Mouse (Mus musculus): ENCODE data around the gene Ascl3. TPM values are rescaled to one million over a fixed set of nuclear protein-coding genes. Genes with fewer than 3 reads are reported as not detected.

The Ascl3 gene
- polyA plus RNA-seq, 1 experiment from 2014 or later = not detected

DNA sequence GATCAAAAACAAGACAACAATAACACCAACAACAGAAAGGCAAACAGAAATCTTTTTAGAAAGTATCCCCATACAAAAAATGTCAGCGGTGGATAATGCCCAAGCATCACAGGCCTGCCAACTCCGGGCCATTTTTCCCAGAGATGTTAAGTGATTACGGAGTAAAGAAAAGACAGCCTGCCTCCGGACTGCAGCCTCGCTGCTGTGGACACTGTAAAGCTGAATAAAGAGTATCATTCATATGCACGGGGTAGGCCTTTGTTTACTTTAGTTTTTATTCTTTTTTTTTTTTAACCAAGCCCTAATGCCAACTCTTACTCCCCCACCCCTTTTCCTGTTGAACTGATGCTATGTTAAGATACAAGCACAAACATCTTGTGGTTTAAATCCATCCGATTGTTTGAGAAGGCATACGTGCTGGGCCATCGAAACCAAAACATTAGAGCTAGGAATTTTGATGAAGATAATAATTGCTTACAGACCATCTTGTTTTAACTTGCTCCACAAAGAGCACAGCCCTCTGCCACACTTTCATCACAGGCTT lies 44.9 kb downstream of the Ascl3 start:
- H3K4me1 ChIP-seq (ENCODE audit: control insufficient read depth, insufficient read depth, low read length) = 0 out of 2 replicates have a peak, but pooled peaks cover 5% of the 10 kb centered on the region
- peak; percentile 34 for DNase-seq

DNA sequence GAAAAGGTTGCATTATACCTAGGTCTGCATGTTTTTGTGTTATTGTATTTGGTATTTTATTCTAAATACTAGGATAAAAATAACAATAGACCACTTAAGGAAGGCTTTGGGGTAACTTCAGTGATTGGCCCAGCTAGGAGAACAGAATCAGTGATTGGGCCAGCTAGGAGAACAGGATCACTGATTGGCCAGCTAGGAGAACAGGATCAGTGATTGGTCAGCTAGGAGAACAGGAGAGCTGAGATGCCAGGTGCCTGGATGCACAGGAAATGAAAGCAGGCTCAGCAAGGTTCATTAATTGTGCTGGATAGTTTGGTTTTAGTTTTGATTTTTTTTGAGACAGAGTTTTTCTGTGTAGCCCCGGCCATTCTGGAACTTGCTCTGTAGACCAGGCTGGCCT lies 50.6 kb downstream of the Ascl3 start:
- H3K36me3 ChIP-seq (ENCODE audit: control insufficient read depth, insufficient read depth, low read length) = no peaks in the 10 kb centered on the region
- no peak for ATAC-seq (ENCODE audit: low FRiP score, low TSS enrichment)
- no peak overlapping the region for H3K27ac ChIP-seq (replicated peaks; ENCODE audit: low read depth, low read length)
- no peak overlapping the region for H3K4me2 ChIP-seq (ENCODE audit: low read length)
- no peaks in the 10 kb centered on the region for H3K27me3 ChIP-seq (ENCODE audit: control insufficient read depth, insufficient read depth, low read length)
- no peak overlapping the region for H3K4me3 ChIP-seq (replicated peaks; ENCODE audit: low read depth, low read length)
- no peaks in the 10 kb centered on the region for H3K4me1 ChIP-seq (ENCODE audit: control insufficient read depth, insufficient read depth, low read length)
- H3K9ac ChIP-seq (replicated peaks; ENCODE audit: low read length) = no peak overlapping the region
- no peaks in the 10 kb centered on the region for H3K9me3 ChIP-seq (ENCODE audit: control insufficient read depth, low read length)
- DNase-seq = no peak
- WGBS = 97% methylated on average over 1 of the region's 1 CpGs

More for the DNA sequence above, 44.9 kb downstream of the Ascl3 start:
- no peaks in the 10 kb centered on the region for H3K36me3 ChIP-seq (ENCODE audit: control insufficient read depth, insufficient read depth, low read length)
- H3K27ac ChIP-seq (replicated peaks; ENCODE audit: low read depth, low read length) = no peak overlapping the region
- no peak overlapping the region for H3K9ac ChIP-seq (replicated peaks; ENCODE audit: low read length)
- ATAC-seq (ENCODE audit: low FRiP score, low TSS enrichment) = no peak
- no peaks in the 10 kb centered on the region for H3K27me3 ChIP-seq (ENCODE audit: control insufficient read depth, insufficient read depth, low read length)
- H3K9me3 ChIP-seq (ENCODE audit: control insufficient read depth, low read length) = no peaks in the 10 kb centered on the region
- H3K4me2 ChIP-seq (ENCODE audit: low read length) = no peak overlapping the region
- 25% methylated on average over 9 of the region's 9 CpGs for WGBS
- H3K4me3 ChIP-seq (replicated peaks; ENCODE audit: low read depth, low read length) = no peak overlapping the region

DNA sequence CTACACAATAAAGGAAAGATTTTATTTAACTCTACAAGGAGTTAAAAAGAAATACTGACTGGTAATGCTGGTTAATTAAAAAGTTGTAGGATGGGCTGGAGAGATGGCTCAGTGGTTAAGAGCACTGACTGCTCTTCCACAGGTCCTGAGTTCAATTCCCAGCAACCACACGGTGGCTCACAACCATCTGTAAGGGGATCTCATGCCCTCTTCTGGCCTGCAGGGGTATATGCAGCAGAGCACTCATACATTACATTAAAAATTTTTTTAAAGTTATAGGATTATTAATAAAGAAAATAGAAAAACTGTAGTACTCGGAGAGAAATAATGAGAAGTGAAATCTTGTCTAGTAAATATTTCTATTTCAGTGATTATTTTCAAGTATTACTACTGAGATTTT lies 51.2 kb downstream of the Ascl3 start:
- Histone ChIP-seq H3K9ac (replicated peaks; ENCODE audit: low read length) (no peak overlapping the region), H3K27me3 (ENCODE audit: control insufficient read depth, insufficient read depth, low read length) (no peaks in the 10 kb centered on the region), H3K4me3 (replicated peaks; ENCODE audit: low read depth, low read length) (no peak overlapping the region), H3K36me3 (ENCODE audit: control insufficient read depth, insufficient read depth, low read length) (no peaks in the 10 kb centered on the region), H3K4me1 (ENCODE audit: control insufficient read depth, insufficient read depth, low read length) (no peaks in the 10 kb centered on the region), H3K27ac (replicated peaks; ENCODE audit: low read depth, low read length) (no peak overlapping the region), H3K4me2 (ENCODE audit: low read length) (no peak overlapping the region), H3K9me3 (ENCODE audit: control insufficient read depth, low read length) (no peaks in the 10 kb centered on the region)
- DNase-seq (no peak), ATAC-seq (ENCODE audit: low FRiP score, low TSS enrichment) (no peak)
- 90% methylated on average over 2 of the region's 2 CpGs for WGBS

Other genes starting within 250 kb of the Ascl3 start
- 0.75 and 1.3 TPM in 2 replicates for gene Trim66, start 223.6 kb downstream of the Ascl3 start, polyA plus RNA-seq (2014; fragmentation: Nextera tagmentation; extraction: Ambion mirVana)
- gene Rpl27a, start 212.6 kb downstream of the Ascl3 start, polyA plus RNA-seq (2014; fragmentation: Nextera tagmentation; extraction: Ambion mirVana) = 87.5 and 90.8 TPM in 2 replicates
- 15.6 and 16.4 TPM in 2 replicates for gene St5, start 28.1 kb downstream of the Ascl3 start, polyA plus RNA-seq (2014; fragmentation: Nextera tagmentation; extraction: Ambion mirVana)
- 10.0 and 10.3 TPM in 2 replicates for gene Akip1, start 28.0 kb downstream of the Ascl3 start, polyA plus RNA-seq (2014; fragmentation: Nextera tagmentation; extraction: Ambion mirVana)
- not detected in 2 replicates for gene BC051019, start 7.9 kb downstream of the Ascl3 start, polyA plus RNA-seq (2014; fragmentation: Nextera tagmentation; extraction: Ambion mirVana)
- 132 and 148 TPM in 2 replicates for gene Tmem9b, start 21.1 kb upstream of the Ascl3 start, polyA plus RNA-seq (2014; fragmentation: Nextera tagmentation; extraction: Ambion mirVana)
- 5.3 and 5.5 TPM in 2 replicates for gene Nrip3, start 50.3 kb upstream of the Ascl3 start, polyA plus RNA-seq (2014; fragmentation: Nextera tagmentation; extraction: Ambion mirVana)
- 2.3 and 2.8 TPM in 2 replicates for gene Scube2, start 134.0 kb upstream of the Ascl3 start, polyA plus RNA-seq (2014; fragmentation: Nextera tagmentation; extraction: Ambion mirVana)
- 54.6 and 57.2 TPM in 2 replicates for gene Dennd5a, start 228.7 kb upstream of the Ascl3 start, polyA plus RNA-seq (2014; fragmentation: Nextera tagmentation; extraction: Ambion mirVana)

Data from midbrain, embryonic 14.5 days (tissue).